Mouse (Mus musculus) heart, postnatal 25 days (tissue): Measurements from ENCODE around the gene Rbm8a. TPM values are rescaled to one million over a fixed set of nuclear protein-coding genes. Genes with fewer than 3 reads are reported as not detected.

Source experiments
- DNase-seq: peaks from one replicate; pipeline ENCODE4 v3.0.0; 2022; ENCODE audit warnings: low spot score
- intact Hi-C: fragments of 180-260 bp; cut with DNase I; formaldehyde crosslinking; loops from one replicate; pipeline ENCODE4 v1.15.1; 2025
- total RNA-seq, 2 experiments: library from RNA; stranded (reverse); gene quantifications; 2 replicates each; pipeline ENCODE4 v1.2.3; 2021

The Rbm8a gene
- total RNA-seq, result 10 to 100 TPM; 27.9 to 34.1 TPM

- intact Hi-C loops, result loop anchor here (2.0 kb wide), 1 partner anchor 27 kb away; no protein-coding TSS in a partner anchor
- DNase-seq, result peak; percentile 90
Measured at GRCm38 (mm10) chr3:96629729-96630600, at the start of gene Rbm8a. Gene Rbm8a, plus strand, starts transcription at chr3:96629933.

GRCm38 (mm10) chr3:96581141-96581540, 48.6 kb upstream of the Rbm8a start:
- intact Hi-C loops, result loop anchor here (10.0 kb wide), 1 partner anchor 76 kb away; no protein-coding TSS in a partner anchor
- no peak for DNase-seq

GRCm38 (mm10) chr3:96581771-96582515, 47.8 kb upstream of the Rbm8a start:
- no peak for DNase-seq
- intact Hi-C loops, result loop anchor here (10.0 kb wide), 1 partner anchor 77 kb away; no protein-coding TSS in a partner anchor

GRCm38 (mm10) chr3:96583386-96583785, 46.3 kb upstream of the Rbm8a start:
- intact Hi-C loops, result loop anchor here (10.0 kb wide), 1 partner anchor 79 kb away; no protein-coding TSS in a partner anchor
- DNase-seq, result no peak

GRCm38 (mm10) chr3:96590657-96591056, 39.1 kb upstream of the Rbm8a start:
- DNase-seq, result no peak
- intact Hi-C loops, result no loop called here

- intact Hi-C loops, result no loop called here
- DNase-seq, result no peak
Measured at GRCm38 (mm10) chr3:96593374-96593773, 36.4 kb upstream of the Rbm8a start.

GRCm38 (mm10) chr3:96593790-96594560, 35.8 kb upstream of the Rbm8a start, which contains the start of gene Polr3gl:
Gene Polr3gl, minus strand, starts transcription at chr3:96594181.
- DNase-seq, result peak; percentile 92
- intact Hi-C loops, result no loop called here

GRCm38 (mm10) chr3:96594851-96595250, 34.9 kb upstream of the Rbm8a start:
- intact Hi-C loops, result no loop called here
- DNase-seq, result no peak

- intact Hi-C loops, result no loop called here
- no peak for DNase-seq
Measured at GRCm38 (mm10) chr3:96595661-96596060, 34.1 kb upstream of the Rbm8a start.

- DNase-seq, result peak; percentile 27
- intact Hi-C loops, result no loop called here
Measured at GRCm38 (mm10) chr3:96596228-96596707, 33.5 kb upstream of the Rbm8a start, which contains the start of gene Ankrd34a. Gene Ankrd34a, plus strand, starts transcription at chr3:96596636.

GRCm38 (mm10) chr3:96596855-96597254, 32.9 kb upstream of the Rbm8a start:
- intact Hi-C loops, result no loop called here
- DNase-seq, result no peak

- no peak for DNase-seq
- intact Hi-C loops, result no loop called here
Measured at GRCm38 (mm10) chr3:96597435-96597891, 32.3 kb upstream of the Rbm8a start.

GRCm38 (mm10) chr3:96598156-96599068, 31.3 kb upstream of the Rbm8a start:
- intact Hi-C loops, result no loop called here
- peak; percentile 73 for DNase-seq

- intact Hi-C loops, result no loop called here
- DNase-seq, result no peak
Measured at GRCm38 (mm10) chr3:96599069-96599393, 30.7 kb upstream of the Rbm8a start.

- intact Hi-C loops, result no loop called here
- no peak for DNase-seq
Measured at GRCm38 (mm10) chr3:96599411-96599810, 30.3 kb upstream of the Rbm8a start.

- DNase-seq, result peak; percentile 95
- intact Hi-C loops, result no loop called here
Measured at GRCm38 (mm10) chr3:96600639-96601250, 29.0 kb upstream of the Rbm8a start, which contains the start of gene Lix1l. Gene Lix1l, plus strand, starts transcription at chr3:96601149.

- intact Hi-C loops, result no loop called here
Measured at GRCm38 (mm10) chr3:96601251-96601787, 28.4 kb upstream of the Rbm8a start.

More at GRCm38 (mm10) chr3:96601251-96601787, 28.4 kb upstream of the Rbm8a start:
- peak; percentile 76 for DNase-seq
